Mouse (Mus musculus): Measurements from ENCODE around the gene Ptpn11. TPM values are rescaled to one million over a fixed set of nuclear protein-coding genes. Genes with fewer than 3 reads are reported as not detected.

Gene Ptpn11
- total RNA-seq, 1 experiment, result 40.2 TPM

DNA sequence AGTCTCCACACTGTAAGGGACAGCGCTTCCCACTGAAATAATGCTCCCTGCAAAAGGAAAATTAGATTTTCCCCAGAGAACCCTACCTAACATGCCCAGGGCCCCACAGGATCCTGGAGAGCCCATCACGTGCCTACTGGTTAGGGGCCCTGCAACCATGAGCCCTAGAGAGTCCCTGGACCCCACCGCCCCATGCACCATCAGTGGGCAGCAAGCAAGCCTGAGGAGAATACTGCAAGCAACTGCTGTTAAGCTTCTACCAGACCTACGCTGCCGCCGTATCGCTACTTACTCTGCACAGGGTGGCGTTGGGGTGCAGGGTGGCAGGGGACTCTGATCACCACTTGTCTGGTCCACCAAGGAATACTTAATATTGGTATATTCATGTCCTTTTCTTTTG is 54.1 kb downstream of the Ptpn11 start:
- DNase-seq (ENCODE audit: low read depth, low spot score), result no peak
- Histone ChIP-seq H3K4me3 (ENCODE audit: insufficient read depth in 1 of 2, low read depth in 1 of 2, low read length in 2 of 2, poor library complexity in 1 of 2, severe bottlenecking in 1 of 2) (no peak overlapping the region), H3K4me1 (ENCODE audit: control insufficient read depth in 2 of 2, insufficient read depth in 2 of 2, low read length in 2 of 2, poor library complexity in 1 of 2) (no peaks in the 10 kb centered on the region), H3K9me3 (ENCODE audit: control insufficient read depth, insufficient read depth, low read depth, low read length) (no peaks in the 10 kb centered on the region), H3K27ac (ENCODE audit: insufficient read depth, low read depth, low read length, poor library complexity, severe bottlenecking) (no peak overlapping the region; the same call in 1 of the 2 replicates), H3K9ac (ENCODE audit: insufficient read depth, low read depth, low read length, poor library complexity, severe bottlenecking) (no peak overlapping the region), H3K36me3 (ENCODE audit: control insufficient read depth, insufficient read depth, low read length, poor library complexity, severe bottlenecking) (peaks cover 37% of the 10 kb centered on the region)
- in situ Hi-C loops (cut with MboI; ENCODE audit: low sequenced_read_pairs in 2 of 2, unreplicated experiment in 2 of 2), result no loop called here
- TF ChIP-seq CHD2 (IDR thresholded peaks at IDR 0.05; ENCODE audit: low read depth, low read length), result no peak
- TF ChIP-seq ZC3H11A (IDR thresholded peaks at IDR 0.05; ENCODE audit: borderline replicate concordance, low read depth, low read length), result no peak
- TF ChIP-seq HCFC1 (IDR thresholded peaks at IDR 0.05; ENCODE audit: borderline replicate concordance, insufficient read depth, low read length), result no peak
- no peak for TF ChIP-seq MAFK (IDR thresholded peaks at IDR 0.05; ENCODE audit: insufficient read depth, low read depth, low read length)
- TF ChIP-seq ZNF384 (IDR thresholded peaks at IDR 0.05; ENCODE audit: low read depth, low read length), result no peak

DNA sequence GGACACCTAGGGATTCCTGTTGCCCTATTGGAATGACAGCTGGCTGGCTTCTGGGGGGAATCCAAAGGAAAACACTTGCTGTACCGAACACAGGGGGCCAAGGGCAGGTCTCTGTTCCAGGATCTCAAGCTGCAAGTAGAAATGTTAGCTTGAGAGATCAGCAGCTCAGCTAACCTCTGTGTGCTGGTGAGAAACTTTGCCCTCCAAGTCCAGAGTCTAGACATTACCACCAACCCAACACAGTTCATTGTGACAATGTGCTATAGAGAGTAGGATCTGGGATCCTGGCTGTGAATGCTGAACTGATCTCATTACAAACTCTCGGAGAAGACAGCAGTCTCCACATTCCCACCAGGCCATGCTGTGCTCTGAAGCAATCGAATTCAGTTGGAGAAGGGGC is 59.4 kb downstream of the Ptpn11 start:
- in situ Hi-C loops (cut with MboI; ENCODE audit: low sequenced_read_pairs in 2 of 2, unreplicated experiment in 2 of 2), result no loop called here
- TF ChIP-seq HCFC1 (IDR thresholded peaks at IDR 0.05; ENCODE audit: borderline replicate concordance, insufficient read depth, low read length), result no peak
- no peak for TF ChIP-seq CHD2 (IDR thresholded peaks at IDR 0.05; ENCODE audit: low read depth, low read length)
- no peak for TF ChIP-seq ZNF384 (IDR thresholded peaks at IDR 0.05; ENCODE audit: low read depth, low read length)
- TF ChIP-seq MAFK (IDR thresholded peaks at IDR 0.05; ENCODE audit: insufficient read depth, low read depth, low read length), result no peak
- no peak for TF ChIP-seq ZC3H11A (IDR thresholded peaks at IDR 0.05; ENCODE audit: borderline replicate concordance, low read depth, low read length)
- peaks cover 0 to 12% of the 10 kb centered on the region in 2 experiments; a peak in 1 of 4 replicates for H3K4me1 ChIP-seq (ENCODE audit: control insufficient read depth in 2 of 2, insufficient read depth in 2 of 2, low read length in 2 of 2, poor library complexity in 1 of 2)
- DNase-seq (ENCODE audit: low read depth, low spot score), result no peak
- H3K36me3 ChIP-seq (ENCODE audit: control insufficient read depth, insufficient read depth, low read length, poor library complexity, severe bottlenecking), result peaks cover 36% of the 10 kb centered on the region
- no peak overlapping the region for H3K27ac ChIP-seq (ENCODE audit: insufficient read depth, low read depth, low read length, poor library complexity, severe bottlenecking)
- no peak overlapping the region for H3K9ac ChIP-seq (ENCODE audit: insufficient read depth, low read depth, low read length, poor library complexity, severe bottlenecking)
- no peak overlapping the region for H3K4me3 ChIP-seq (ENCODE audit: insufficient read depth in 1 of 2, low read depth in 1 of 2, low read length in 2 of 2, poor library complexity in 1 of 2, severe bottlenecking in 1 of 2)
- no peaks in the 10 kb centered on the region for H3K9me3 ChIP-seq (ENCODE audit: control insufficient read depth, insufficient read depth, low read depth, low read length)

DNA sequence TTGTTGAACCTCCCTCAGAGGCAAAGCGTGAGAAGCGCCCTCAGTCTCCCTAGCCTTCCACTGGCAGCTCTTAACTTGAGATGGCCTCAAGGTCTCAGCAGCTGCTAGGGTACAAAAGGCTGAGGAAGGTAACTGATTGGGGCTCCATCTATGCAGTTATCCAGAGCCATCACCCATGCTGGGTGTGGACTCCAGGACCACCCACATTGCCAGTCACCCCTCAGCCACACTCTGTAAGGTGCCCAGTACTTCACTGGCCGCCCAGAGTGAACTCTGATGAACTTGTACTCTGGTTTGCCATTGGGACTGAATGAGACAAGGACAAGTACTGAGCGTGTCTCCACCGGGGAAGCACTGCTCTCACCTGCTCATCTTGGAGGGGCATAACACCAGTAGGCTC is 61.9 kb downstream of the Ptpn11 start:
- in situ Hi-C loops (cut with MboI; ENCODE audit: low sequenced_read_pairs in 2 of 2, unreplicated experiment in 2 of 2), result no loop called here
- Histone ChIP-seq H3K36me3 (ENCODE audit: control insufficient read depth, insufficient read depth, low read length, poor library complexity, severe bottlenecking) (peaks cover 21% of the 10 kb centered on the region), H3K4me3 (ENCODE audit: insufficient read depth in 1 of 2, low read depth in 1 of 2, low read length in 2 of 2, poor library complexity in 1 of 2, severe bottlenecking in 1 of 2) (no peak overlapping the region), H3K9me3 (ENCODE audit: control insufficient read depth, insufficient read depth, low read depth, low read length) (no peaks in the 10 kb centered on the region), H3K27ac (ENCODE audit: insufficient read depth, low read depth, low read length, poor library complexity, severe bottlenecking) (peak overlapping the region; percentile 41; the same call in 1 of the 2 replicates), H3K9ac (ENCODE audit: insufficient read depth, low read depth, low read length, poor library complexity, severe bottlenecking) (no peak overlapping the region), H3K4me1 (ENCODE audit: control insufficient read depth in 2 of 2, insufficient read depth in 2 of 2, low read length in 2 of 2, poor library complexity in 1 of 2) (peaks cover 0 to 12% of the 10 kb centered on the region in 2 experiments; a peak in 1 of 4 replicates)
- TF ChIP-seq CHD2 (IDR thresholded peaks at IDR 0.05; ENCODE audit: low read depth, low read length) (no peak), MAFK (IDR thresholded peaks at IDR 0.05; ENCODE audit: insufficient read depth, low read depth, low read length) (no peak), ZC3H11A (IDR thresholded peaks at IDR 0.05; ENCODE audit: borderline replicate concordance, low read depth, low read length) (no peak), ZNF384 (IDR thresholded peaks at IDR 0.05; ENCODE audit: low read depth, low read length) (no peak), HCFC1 (IDR thresholded peaks at IDR 0.05; ENCODE audit: borderline replicate concordance, insufficient read depth, low read length) (no peak)
- no peak for DNase-seq (ENCODE audit: low read depth, low spot score)

DNA sequence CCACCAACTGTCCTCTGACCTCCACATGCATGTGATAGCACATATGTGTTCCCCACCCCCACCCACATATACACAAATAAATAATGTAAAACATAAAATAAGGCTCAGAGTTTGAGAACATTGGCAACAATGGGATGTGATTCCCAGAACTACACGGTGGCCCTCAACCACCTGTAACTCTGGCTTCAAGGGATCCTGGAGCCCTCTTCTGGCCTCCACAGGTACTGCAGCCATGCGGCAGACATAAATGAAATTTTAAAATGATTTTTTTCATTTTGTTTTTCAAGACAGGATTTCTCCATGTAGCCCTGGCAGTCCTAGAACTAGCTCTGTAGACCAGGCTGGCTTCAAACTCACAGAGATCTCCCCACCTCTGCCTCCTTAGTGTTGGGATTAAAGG is 65.1 kb downstream of the Ptpn11 start:
- DNase-seq (ENCODE audit: low read depth, low spot score), result no peak
- Histone ChIP-seq H3K9me3 (ENCODE audit: control insufficient read depth, insufficient read depth, low read depth, low read length) (no peaks in the 10 kb centered on the region), H3K36me3 (ENCODE audit: control insufficient read depth, insufficient read depth, low read length, poor library complexity, severe bottlenecking) (no peaks in the 10 kb centered on the region), H3K27ac (ENCODE audit: insufficient read depth, low read depth, low read length, poor library complexity, severe bottlenecking) (no peak overlapping the region), H3K9ac (ENCODE audit: insufficient read depth, low read depth, low read length, poor library complexity, severe bottlenecking) (no peak overlapping the region), H3K4me1 (ENCODE audit: control insufficient read depth in 2 of 2, insufficient read depth in 2 of 2, low read length in 2 of 2, poor library complexity in 1 of 2) (peaks cover 0 to 12% of the 10 kb centered on the region in 2 experiments; a peak in 1 of 4 replicates), H3K4me3 (ENCODE audit: insufficient read depth in 1 of 2, low read depth in 1 of 2, low read length in 2 of 2, poor library complexity in 1 of 2, severe bottlenecking in 1 of 2) (no peak overlapping the region)
- in situ Hi-C loops (cut with MboI; ENCODE audit: low sequenced_read_pairs in 2 of 2, unreplicated experiment in 2 of 2), result no loop called here
- TF ChIP-seq HCFC1 (IDR thresholded peaks at IDR 0.05; ENCODE audit: borderline replicate concordance, insufficient read depth, low read length), result no peak
- peak; percentile 21; the same call in 1 of the 2 replicates for TF ChIP-seq ZC3H11A (IDR thresholded peaks at IDR 0.05; ENCODE audit: borderline replicate concordance, low read depth, low read length)

- H3K9ac ChIP-seq (ENCODE audit: insufficient read depth, low read depth, low read length, poor library complexity, severe bottlenecking), result no peak overlapping the region
- in situ Hi-C loops (cut with MboI; ENCODE audit: low sequenced_read_pairs in 2 of 2, unreplicated experiment in 2 of 2), result no loop called here
- H3K4me1 ChIP-seq (ENCODE audit: control insufficient read depth in 2 of 2, insufficient read depth in 2 of 2, low read length in 2 of 2, poor library complexity in 1 of 2), result peaks cover 0 to 12% of the 10 kb centered on the region in 2 experiments; a peak in 1 of 4 replicates
- TF ChIP-seq ZNF384 (IDR thresholded peaks at IDR 0.05; ENCODE audit: low read depth, low read length) (no peak), CHD2 (IDR thresholded peaks at IDR 0.05; ENCODE audit: low read depth, low read length) (no peak), ZC3H11A (IDR thresholded peaks at IDR 0.05; ENCODE audit: borderline replicate concordance, low read depth, low read length) (no peak), MAFK (IDR thresholded peaks at IDR 0.05; ENCODE audit: insufficient read depth, low read depth, low read length) (no peak), HCFC1 (IDR thresholded peaks at IDR 0.05; ENCODE audit: borderline replicate concordance, insufficient read depth, low read length) (no peak)
- H3K27ac ChIP-seq (ENCODE audit: insufficient read depth, low read depth, low read length, poor library complexity, severe bottlenecking), result no peak overlapping the region
- no peaks in the 10 kb centered on the region for H3K9me3 ChIP-seq (ENCODE audit: control insufficient read depth, insufficient read depth, low read depth, low read length)
- no peak for DNase-seq (ENCODE audit: low read depth, low spot score)
- H3K36me3 ChIP-seq (ENCODE audit: control insufficient read depth, insufficient read depth, low read length, poor library complexity, severe bottlenecking), result no peaks in the 10 kb centered on the region
- H3K4me3 ChIP-seq (ENCODE audit: insufficient read depth in 1 of 2, low read depth in 1 of 2, low read length in 2 of 2, poor library complexity in 1 of 2, severe bottlenecking in 1 of 2), result no peak overlapping the region
Observed at GRCm38 (mm10) chr5:121125563-121125962, 65.6 kb downstream of the Ptpn11 start.

Data from ES-E14 (cell line).